8 mouse cellular contexts compared by ENCODE assay signal in the genomic region with DNA sequence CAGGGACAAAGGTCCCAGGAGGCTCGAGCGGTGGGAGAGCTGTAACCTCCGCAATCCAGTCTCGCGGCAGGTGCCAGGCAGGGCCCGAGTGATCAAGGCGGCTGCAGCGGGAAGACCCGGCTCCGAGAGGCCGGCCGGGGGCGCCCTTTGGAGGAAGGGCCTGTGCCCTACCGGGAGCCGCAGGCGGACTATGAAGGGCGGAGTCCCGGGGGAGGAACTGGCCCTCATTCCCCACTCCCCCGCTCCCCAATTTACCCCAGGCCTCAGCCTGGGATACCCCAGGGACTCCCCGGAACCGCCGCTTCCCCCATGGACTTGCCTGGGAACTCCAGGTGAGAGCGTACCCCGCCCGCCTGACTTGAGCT. TPM values are rescaled to one million over a fixed set of nuclear protein-coding genes. Genes with fewer than 3 reads are reported as not detected.
DNase-seq lines count a peak whose midpoint lies in the region; ATAC-seq lines count a peak whose summit lies in the region.

No protein-coding gene starts in this region.

- H3K27ac ChIP-seq in lung, embryonic 15.5 days, result peak overlapping the region; percentile 97
- H3K27ac ChIP-seq in forebrain, embryonic 10.5 days, result peak overlapping the region; percentile 97
- peak overlapping the region; percentile 96 for H3K27ac ChIP-seq in limb, embryonic 12.5 days

- H3K4me3 ChIP-seq in lung, embryonic 15.5 days, result peak overlapping the region; percentile 61
- peak overlapping the region; percentile 95 for H3K4me3 ChIP-seq in forebrain, embryonic 10.5 days
- H3K4me3 ChIP-seq in limb, embryonic 12.5 days (replicated peaks), result peak overlapping the region; percentile 84

- H3K9me3 ChIP-seq in lung, embryonic 15.5 days, result no peaks in the 10 kb centered on the region
- peaks cover 5% of the 10 kb centered on the region; the same call in 1 of the 2 replicates for H3K9me3 ChIP-seq in forebrain, embryonic 10.5 days
- no peaks in the 10 kb centered on the region for H3K9me3 ChIP-seq in limb, embryonic 12.5 days

- peaks cover 16% of the 10 kb centered on the region for H3K4me1 ChIP-seq in lung, embryonic 15.5 days
- peaks cover 32% of the 10 kb centered on the region for H3K4me1 ChIP-seq in forebrain, embryonic 10.5 days
- H3K4me1 ChIP-seq in limb, embryonic 12.5 days (replicated peaks), result peaks cover 10% of the 10 kb centered on the region

- WGBS in lung, embryonic 15.5 days, result 0% methylated on average over 25 of the region's 25 CpGs
- under 1% methylated on average over 25 of the region's 25 CpGs for WGBS in forebrain, embryonic 10.5 days
- WGBS in limb, embryonic 12.5 days, result under 1% methylated on average over 23 of the region's 25 CpGs

- peaks cover 48% of the 10 kb centered on the region for H3K36me3 ChIP-seq in lung, embryonic 15.5 days
- H3K36me3 ChIP-seq in forebrain, embryonic 10.5 days (replicated peaks), result peaks cover 70% of the 10 kb centered on the region
- H3K36me3 ChIP-seq in limb, embryonic 12.5 days, result peaks cover 59% of the 10 kb centered on the region

- peak; percentile 79 for DNase-seq in adrenal gland, adult 2 months
- DNase-seq in adrenal gland, adult (ENCODE audit: inconsistent age in 2 of 2, low spot score in 1 of 2), result no peak
- DNase-seq in lung, postnatal 36 days, result no peak
- DNase-seq in forebrain, embryonic 10.5 days (ENCODE audit: extremely low spot score, low spot score), result no peak
- DNase-seq in naive thymus-derived CD4-positive, alpha-beta T cell, adult 2 months (ENCODE audit: low read depth), result peak; percentile 43
- DNase-seq in thymus, postnatal 36 days, result peak; percentile 63 to 70

- ATAC-seq in lung, embryonic 15.5 days (ENCODE audit: borderline replicate concordance, extremely low read depth, low FRiP score, low TSS enrichment), result peak; percentile 27; the same call in 1 of the 2 replicates
- peak; percentile 8; the same call in 1 of the 2 replicates for ATAC-seq in limb, embryonic 12.5 days (ENCODE audit: insufficient number of reproducible peaks, insufficient read depth, low FRiP score, low TSS enrichment, low read depth)

- no peaks in the 10 kb centered on the region for H3K27me3 ChIP-seq in lung, embryonic 15.5 days
- H3K27me3 ChIP-seq in forebrain, embryonic 10.5 days (ENCODE audit: poor library complexity, severe bottlenecking), result no peaks in the 10 kb centered on the region
- H3K27me3 ChIP-seq in limb, embryonic 12.5 days, result no peaks in the 10 kb centered on the region

- H3K4me2 ChIP-seq in lung, embryonic 15.5 days, result peak overlapping the region; percentile 81
- peak overlapping the region; percentile 96 for H3K4me2 ChIP-seq in limb, embryonic 12.5 days

- peak overlapping the region; percentile 59 for H3K9ac ChIP-seq in lung, embryonic 15.5 days
- H3K9ac ChIP-seq in limb, embryonic 12.5 days (replicated peaks), result peak overlapping the region; percentile 87

RNA-seq across cellular contexts. Expression of a gene that starts 7.4 kb away (rescaled TPM):
- 10 to 100 TPM; 54.8 to 90.7 TPM for total RNA-seq in adrenal gland, adult 2 months (2021)
- 46.0 and 57.8 TPM in 2 replicates for polyA plus RNA-seq in adrenal gland, adult 2 months (2012; rRNA removed)
- polyA plus RNA-seq in lung, embryonic 15.5 days (2015; fragmentation: Nextera tagmentation; extraction: Ambion mirVana), result 12.2 and 13.3 TPM in 2 replicates
- 7.3 and 7.7 TPM in 2 replicates for polyA plus RNA-seq in forebrain, embryonic 10.5 days (2016; fragmentation: Nextera tagmentation; extraction: Ambion mirVana)
- 11.7 and 13.0 TPM in 2 replicates for polyA plus RNA-seq in limb, embryonic 12.5 days (2016; fragmentation: Nextera tagmentation; extraction: Ambion mirVana)

RNA-seq across cellular contexts. Expression of a gene that starts 12.2 kb away (rescaled TPM):
- 10 to 100 TPM; 49.0 to 56.8 TPM for total RNA-seq in adrenal gland, adult 2 months (2021)
- polyA plus RNA-seq in adrenal gland, adult 2 months (2012; rRNA removed), result 73.2 and 87.0 TPM in 2 replicates
- 37.1 and 40.4 TPM in 2 replicates for polyA plus RNA-seq in lung, embryonic 15.5 days (2015; fragmentation: Nextera tagmentation; extraction: Ambion mirVana)
- polyA plus RNA-seq in forebrain, embryonic 10.5 days (2016; fragmentation: Nextera tagmentation; extraction: Ambion mirVana), result 47.3 and 50.9 TPM in 2 replicates
- 41.0 and 43.7 TPM in 2 replicates for polyA plus RNA-seq in limb, embryonic 12.5 days (2016; fragmentation: Nextera tagmentation; extraction: Ambion mirVana)

RNA-seq across cellular contexts. Expression of a gene that starts 22.7 kb away (rescaled TPM):
- 1 to 10 TPM; 3.9 to 4.6 TPM for total RNA-seq in adrenal gland, adult 2 months (2021)
- polyA plus RNA-seq in adrenal gland, adult 2 months (2012; rRNA removed), result 7.0 and 7.1 TPM in 2 replicates
- 6.4 and 6.5 TPM in 2 replicates for polyA plus RNA-seq in lung, embryonic 15.5 days (2015; fragmentation: Nextera tagmentation; extraction: Ambion mirVana)
- polyA plus RNA-seq in forebrain, embryonic 10.5 days (2016; fragmentation: Nextera tagmentation; extraction: Ambion mirVana), result 14.4 and 15.4 TPM in 2 replicates
- polyA plus RNA-seq in limb, embryonic 12.5 days (2016; fragmentation: Nextera tagmentation; extraction: Ambion mirVana), result 16.8 and 17.8 TPM in 2 replicates

RNA-seq across cellular contexts. Expression of a gene that starts 40.2 kb away (rescaled TPM):
- total RNA-seq in adrenal gland, adult 2 months (2021), result 10 to 100 TPM; 68.6 to 90.2 TPM
- polyA plus RNA-seq in adrenal gland, adult 2 months (2012; rRNA removed), result 29.3 and 41.2 TPM in 2 replicates
- polyA plus RNA-seq in lung, embryonic 15.5 days (2015; fragmentation: Nextera tagmentation; extraction: Ambion mirVana), result 51.2 and 63.7 TPM in 2 replicates
- polyA plus RNA-seq in forebrain, embryonic 10.5 days (2016; fragmentation: Nextera tagmentation; extraction: Ambion mirVana), result 52.8 and 63.6 TPM in 2 replicates
- 77.2 and 79.4 TPM in 2 replicates for polyA plus RNA-seq in limb, embryonic 12.5 days (2016; fragmentation: Nextera tagmentation; extraction: Ambion mirVana)

RNA-seq across cellular contexts. Expression of a gene that starts 47.8 kb away (rescaled TPM):
- total RNA-seq in adrenal gland, adult 2 months (2021), result 10 to 100 TPM; 19.1 to 19.7 TPM
- 4.0 and 6.7 TPM in 2 replicates for polyA plus RNA-seq in adrenal gland, adult 2 months (2012; rRNA removed)
- 13.8 and 15.4 TPM in 2 replicates for polyA plus RNA-seq in lung, embryonic 15.5 days (2015; fragmentation: Nextera tagmentation; extraction: Ambion mirVana)
- 15.9 and 18.4 TPM in 2 replicates for polyA plus RNA-seq in forebrain, embryonic 10.5 days (2016; fragmentation: Nextera tagmentation; extraction: Ambion mirVana)
- 15.9 and 18.0 TPM in 2 replicates for polyA plus RNA-seq in limb, embryonic 12.5 days (2016; fragmentation: Nextera tagmentation; extraction: Ambion mirVana)

Comparison
In these comparisons a context has a peak if more than half of its experiments do, and no peak if none do; other contexts are left out.
1. DNase-seq: peak in adrenal gland, adult 2 months (single experiment), naive thymus-derived CD4-positive, alpha-beta T cell, adult 2 months (single experiment) and thymus, postnatal 36 days (2 of 2); none in adrenal gland, adult (0 of 2), lung, postnatal 36 days (single experiment) and forebrain, embryonic 10.5 days (single experiment).
2. Peak in every context shown above with its lines, with median percentiles within 50 percentile points of each other: H3K27ac ChIP-seq and H3K4me3 ChIP-seq.